Mouse (Mus musculus) hindbrain, embryonic 14.5 days (tissue): ENCODE measurements around the gene Smdt1. TPM values are rescaled to one million over a fixed set of nuclear protein-coding genes. Genes with fewer than 3 reads are reported as not detected.

ENCODE experiments used
- ATAC-seq: fragments of 200-750 bp; cut with Nextera tagmentation; 2 replicates; pipeline ENCODE4 v1.8.0; 2017; ENCODE audit warnings: moderate number of reproducible peaks, mild to moderate bottlenecking, moderate TSS enrichment, moderate library complexity; ENCODE audit not compliant: low FRiP score
- DNase-seq: peaks from one replicate; pipeline ENCODE4 v3.0.0-alpha.2; 2015; ENCODE audit warnings: low spot score
- H3K27ac ChIP-seq: fragments of 300-500 bp; sonication (generic); 2 replicates; pipeline ENCODE4 v1.5.1; 2014; ENCODE audit warnings: mild to moderate bottlenecking, moderate library complexity
- H3K27me3 ChIP-seq: fragments of 300-500 bp; sonication (generic); 2 replicates; pipeline ENCODE4 v1.6.1; 2014; ENCODE audit warnings: mild to moderate bottlenecking, low read length, mixed read lengths; ENCODE audit not compliant: control insufficient read depth, insufficient read depth
- H3K36me3 ChIP-seq: fragments of 300-500 bp; sonication (generic); replicated peaks from 2 replicates; pipeline ENCODE4 v1.6.1; 2014; ENCODE audit not compliant: control insufficient read depth, insufficient read depth
- H3K4me1 ChIP-seq: fragments of 300-500 bp; sonication (generic); replicated peaks from 2 replicates; pipeline ENCODE4 v1.6.1; 2014; ENCODE audit warnings: antibody characterized with exemption, low read length, mixed read lengths; ENCODE audit not compliant: control insufficient read depth, insufficient read depth
- H3K4me2 ChIP-seq: fragments of 300-500 bp; sonication (generic); replicated peaks from 2 replicates; pipeline ENCODE4 v1.6.1; 2014; ENCODE audit warnings: mild to moderate bottlenecking, moderate library complexity
- H3K4me3 ChIP-seq: fragments of 300-500 bp; sonication (generic); replicated peaks from 2 replicates; pipeline ENCODE4 v1.5.1; 2014; ENCODE audit warnings: mild to moderate bottlenecking, low read length
- H3K9ac ChIP-seq: fragments of 300-500 bp; sonication (generic); 2 replicates; pipeline ENCODE4 v1.6.1; 2014
- H3K9me3 ChIP-seq: fragments of 300-500 bp; sonication (generic); 2 replicates; pipeline ENCODE4 v1.6.1; 2016; ENCODE audit warnings: low read length; ENCODE audit not compliant: control insufficient read depth
- WGBS: fragments of 180-500 bp; shearing (Covaris S2); extraction: QIAGEN DNeasy Blood & Tissue Kit; methylation state at CpG from one replicate; pipeline ENCODE4 v1.1.7; 2014; 5-methylcytosine and 5-hydroxymethylcytosine counted together
- polyA plus RNA-seq: library from polyadenylated mRNA; unstranded; fragments of >200 nt; fragmentation: Nextera tagmentation; extraction: Ambion mirVana; gene quantifications from 2 replicates; pipeline ENCODE4 v1.2.1, GENCODE M21; 2014

The Smdt1 gene
- polyA plus RNA-seq, 1 experiment from 2014 or later: 367 TPM

- H3K9ac ChIP-seq: peak overlapping the region; percentile 50
- peaks cover 14% of the 10 kb centered on the region for H3K4me1 ChIP-seq
- no peaks in the 10 kb centered on the region; the same call in 1 of the 2 replicates for H3K36me3 ChIP-seq
- H3K4me2 ChIP-seq: peak overlapping the region; percentile 51
- no peaks in the 10 kb centered on the region for H3K9me3 ChIP-seq
- H3K4me3 ChIP-seq: peak overlapping the region; percentile 24
- no peak overlapping the region for H3K27ac ChIP-seq
- WGBS: 5% methylated on average over 39 of the region's 40 CpGs
- no peak for DNase-seq
- peaks cover 18% of the 10 kb centered on the region for H3K27me3 ChIP-seq
- no peak for ATAC-seq
Measured at GRCm38 (mm10) chr15:82341036-82341501, 2.3 kb downstream of the Smdt1 start.

GRCm38 (mm10) chr15:82341675-82342542, 3.1 kb downstream of the Smdt1 start:
- ATAC-seq: no peak
- Histone ChIP-seq H3K4me3 (no peak overlapping the region), H3K27me3 (peaks cover 18% of the 10 kb centered on the region), H3K36me3 (no peaks in the 10 kb centered on the region), H3K9me3 (no peaks in the 10 kb centered on the region), H3K27ac (no peak overlapping the region), H3K4me1 (peaks cover 16% of the 10 kb centered on the region), H3K4me2 (peak overlapping the region; percentile 51), H3K9ac (peak overlapping the region; percentile 50; the same call in 1 of the 2 replicates)
- WGBS: 71% methylated on average over 15 of the region's 15 CpGs
- DNase-seq: no peak

DNA sequence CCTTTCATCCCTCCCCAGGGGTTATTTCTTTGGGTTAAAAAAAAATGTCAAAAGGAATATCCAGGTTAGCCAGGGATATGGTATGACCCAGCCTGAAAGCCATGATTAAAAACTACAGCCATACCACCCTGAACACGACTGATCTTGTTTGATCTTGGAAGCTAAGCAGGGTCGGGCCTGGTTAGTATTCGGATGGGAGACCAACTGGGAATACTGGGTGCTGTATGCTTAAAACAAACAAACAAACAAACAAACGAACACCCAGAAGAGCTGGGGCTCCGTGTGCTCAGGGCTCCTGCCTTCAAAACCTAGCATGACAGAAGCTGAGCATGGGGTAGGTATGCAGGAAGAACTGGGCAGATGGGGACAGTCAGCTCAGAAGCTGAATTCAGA, 3.8 kb downstream of the Smdt1 start:
- H3K27me3 ChIP-seq: peaks cover 18% of the 10 kb centered on the region
- peaks cover under 1% of the 10 kb centered on the region for H3K36me3 ChIP-seq
- H3K9me3 ChIP-seq: no peaks in the 10 kb centered on the region
- WGBS: 80% methylated on average over 5 of the region's 5 CpGs
- H3K4me3 ChIP-seq: no peak overlapping the region
- DNase-seq (no peak), ATAC-seq (no peak)
- H3K9ac ChIP-seq: no peak overlapping the region
- H3K4me2 ChIP-seq: no peak overlapping the region
- H3K27ac ChIP-seq: no peak overlapping the region
- peaks cover 21% of the 10 kb centered on the region for H3K4me1 ChIP-seq

GRCm38 (mm10) chr15:82343368-82344287, 4.9 kb downstream of the Smdt1 start:
- H3K9me3 ChIP-seq: no peaks in the 10 kb centered on the region
- H3K27me3 ChIP-seq: peaks cover 18% of the 10 kb centered on the region
- H3K9ac ChIP-seq: no peak overlapping the region
- H3K36me3 ChIP-seq: peaks cover 12% of the 10 kb centered on the region
- H3K4me2 ChIP-seq: no peak overlapping the region
- H3K4me1 ChIP-seq: peaks cover 15% of the 10 kb centered on the region
- no peak overlapping the region for H3K4me3 ChIP-seq
- no peak overlapping the region for H3K27ac ChIP-seq
- 89% methylated on average over 27 of the region's 27 CpGs for WGBS
- DNase-seq (no peak), ATAC-seq (no peak)

DNA sequence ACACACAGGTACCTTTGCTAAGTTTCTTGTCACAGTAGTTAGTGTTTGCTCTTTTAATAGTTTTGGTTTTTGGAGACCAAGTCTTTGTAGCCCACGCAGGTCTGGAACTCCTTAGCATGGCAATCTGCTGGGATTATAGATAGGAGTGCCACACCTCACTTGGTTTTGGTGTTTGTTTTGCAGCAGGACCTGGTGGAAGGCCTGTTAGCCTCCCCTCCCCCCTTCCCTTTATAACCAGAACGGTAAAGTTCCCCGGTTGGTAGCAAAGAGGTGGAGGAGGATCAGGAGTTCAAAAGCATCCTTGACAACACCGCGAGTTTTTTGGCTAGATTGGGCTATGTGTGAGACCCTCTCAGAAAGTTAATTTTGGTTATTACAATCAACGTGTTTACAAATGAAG, 6.2 kb downstream of the Smdt1 start:
- no peak overlapping the region for H3K4me2 ChIP-seq
- no peak for ATAC-seq
- no peak overlapping the region for H3K27ac ChIP-seq

GRCm38 (mm10) chr15:82345820-82346470, 7.2 kb downstream of the Smdt1 start:
- ATAC-seq: peak; percentile 97
- WGBS: under 1% methylated on average over 51 of the region's 51 CpGs

More for the DNA sequence above, 6.2 kb downstream of the Smdt1 start:
- Histone ChIP-seq H3K36me3 (peaks cover 25% of the 10 kb centered on the region), H3K9ac (no peak overlapping the region), H3K9me3 (no peaks in the 10 kb centered on the region), H3K4me1 (peaks cover 15% of the 10 kb centered on the region), H3K4me3 (no peak overlapping the region), H3K27me3 (peaks cover 13% of the 10 kb centered on the region)
- 90% methylated on average over 6 of the region's 6 CpGs for WGBS
- no peak for DNase-seq

DNA sequence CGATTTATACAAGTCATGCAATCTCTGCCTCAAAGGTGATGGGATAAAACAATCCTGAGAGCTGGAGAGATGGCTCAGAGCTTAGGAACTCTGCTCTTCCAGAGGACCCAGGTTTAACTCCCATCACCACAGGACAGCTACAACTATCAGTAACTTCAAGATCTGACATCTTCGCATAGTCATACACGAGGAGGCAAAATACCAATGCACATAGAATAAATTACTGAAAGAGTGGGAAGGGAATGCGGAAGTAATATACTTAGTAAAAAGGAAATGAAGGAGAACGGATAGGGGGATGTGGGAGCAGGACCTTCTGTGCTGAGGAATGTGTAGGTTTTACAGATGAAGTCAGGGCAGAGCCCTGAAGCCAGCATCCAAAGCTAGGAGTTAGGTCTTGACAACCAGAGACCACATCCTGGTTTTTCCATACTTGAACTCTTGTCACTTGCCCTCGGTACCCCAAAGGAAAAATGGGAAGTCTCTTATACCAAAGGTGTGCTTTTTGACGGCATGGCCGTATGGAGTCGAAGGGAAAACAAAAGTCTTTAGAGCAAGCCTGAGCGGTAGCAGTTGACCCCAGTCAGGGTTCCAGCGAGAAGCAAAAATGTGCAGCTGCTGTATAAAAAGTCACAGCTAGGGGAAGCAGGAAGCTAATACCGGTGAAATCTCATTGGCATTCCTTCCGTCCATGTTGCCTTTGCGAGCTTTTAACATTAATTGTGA, 8.0 kb downstream of the Smdt1 start:
- Histone ChIP-seq H3K4me1 (peaks cover 12% of the 10 kb centered on the region), H3K9me3 (no peaks in the 10 kb centered on the region), H3K4me3 (peak overlapping the region; percentile 57), H3K27me3 (no peaks in the 10 kb centered on the region), H3K27ac (peak overlapping the region; percentile 67), H3K36me3 (peaks cover 36% of the 10 kb centered on the region), H3K4me2 (peak overlapping the region; percentile 83), H3K9ac (peak overlapping the region; percentile 72)
- WGBS: 61% methylated on average over 14 of the region's 14 CpGs
- DNase-seq: no peak
- ATAC-seq: no peak

More at GRCm38 (mm10) chr15:82345820-82346470, 7.2 kb downstream of the Smdt1 start:
- Histone ChIP-seq H3K9me3 (no peaks in the 10 kb centered on the region), H3K36me3 (peaks cover 35% of the 10 kb centered on the region), H3K4me1 (peaks cover 14% of the 10 kb centered on the region), H3K27ac (peak overlapping the region; percentile 88), H3K9ac (peak overlapping the region; percentile 72), H3K4me2 (peak overlapping the region; percentile 83), H3K27me3 (peaks cover 4% of the 10 kb centered on the region), H3K4me3 (peak overlapping the region; percentile 57)
- peak; percentile 98 for DNase-seq

GRCm38 (mm10) chr15:82347303-82347676, 8.5 kb downstream of the Smdt1 start:
- H3K4me2 ChIP-seq: peak overlapping the region; percentile 83
- H3K27ac ChIP-seq: no peak overlapping the region
- H3K27me3 ChIP-seq: no peaks in the 10 kb centered on the region
- H3K9ac ChIP-seq: peak overlapping the region; percentile 72
- 88% methylated on average over 4 of the region's 4 CpGs for WGBS
- peak overlapping the region; percentile 57 for H3K4me3 ChIP-seq
- peaks cover 36% of the 10 kb centered on the region for H3K36me3 ChIP-seq
- H3K9me3 ChIP-seq: no peaks in the 10 kb centered on the region
- no peak for ATAC-seq
- peaks cover 12% of the 10 kb centered on the region for H3K4me1 ChIP-seq
- DNase-seq: no peak
